Mouse (Mus musculus) liver, embryonic 12.5 days (tissue): ENCODE measurements around the gene Tacc3. TPM values are rescaled to one million over a fixed set of nuclear protein-coding genes. Genes with fewer than 3 reads are reported as not detected.

ENCODE experiments used
- ATAC-seq: fragments of 200-750 bp; cut with Nextera tagmentation; 2 replicates; pipeline ENCODE4 v1.8.0; 2017; ENCODE audit warnings: moderate number of reproducible peaks, mild to moderate bottlenecking, moderate library complexity
- H3K27ac ChIP-seq: fragments of 300-500 bp; sonication (generic); 2 replicates; pipeline ENCODE4 v1.5.1; 2016; ENCODE audit warnings: mild to moderate bottlenecking
- H3K27me3 ChIP-seq: fragments of 300-500 bp; sonication (generic); replicated peaks from 2 replicates; pipeline ENCODE4 v1.6.1; 2016; ENCODE audit warnings: mild to moderate bottlenecking, moderate library complexity
- H3K36me3 ChIP-seq: fragments of 300-500 bp; sonication (generic); 2 replicates; pipeline ENCODE4 v1.6.1; 2016; ENCODE audit warnings: mild to moderate bottlenecking, moderate library complexity
- H3K4me1 ChIP-seq: fragments of 300-500 bp; sonication (generic); 2 replicates; pipeline ENCODE4 v1.6.1; 2016
- H3K4me2 ChIP-seq: fragments of 300-500 bp; sonication (generic); 2 replicates; pipeline ENCODE4 v1.6.1; 2016; ENCODE audit warnings: mild to moderate bottlenecking, moderate library complexity
- H3K4me3 ChIP-seq: fragments of 300-500 bp; sonication (generic); 2 replicates; pipeline ENCODE4 v1.5.1; 2016; ENCODE audit warnings: mild to moderate bottlenecking, moderate library complexity
- H3K9ac ChIP-seq: fragments of 300-500 bp; sonication (generic); 2 replicates; pipeline ENCODE4 v1.6.1; 2016; ENCODE audit warnings: mild to moderate bottlenecking, moderate library complexity
- H3K9me3 ChIP-seq: fragments of 300-500 bp; sonication (generic); replicated peaks from 2 replicates; pipeline ENCODE4 v1.6.1; 2016; ENCODE audit warnings: mild to moderate bottlenecking, moderate library complexity
- WGBS: fragments of 180-500 bp; shearing (Covaris S2); methylation state at CpG from one replicate; pipeline ENCODE4 v1.1.7; 2016; ENCODE audit not compliant: insufficient replicate concordance; 5-methylcytosine and 5-hydroxymethylcytosine counted together
- polyA plus RNA-seq: library from polyadenylated mRNA; unstranded; fragments of >200 nt; fragmentation: Nextera tagmentation; extraction: Ambion mirVana; gene quantifications from 2 replicates; pipeline ENCODE4 v1.2.1, GENCODE M21; 2016

The Tacc3 gene
- polyA plus RNA-seq, 1 experiment from 2014 or later: 199 TPM

- Histone ChIP-seq H3K27me3 (peaks cover 72% of the 10 kb centered on the region), H3K9ac (no peak overlapping the region)
- 55% methylated on average over 5 of the region's 5 CpGs for WGBS
Measured at GRCm38 (mm10) chr5:33718460-33718859, 60.5 kb downstream of the Tacc3 start.

DNA sequence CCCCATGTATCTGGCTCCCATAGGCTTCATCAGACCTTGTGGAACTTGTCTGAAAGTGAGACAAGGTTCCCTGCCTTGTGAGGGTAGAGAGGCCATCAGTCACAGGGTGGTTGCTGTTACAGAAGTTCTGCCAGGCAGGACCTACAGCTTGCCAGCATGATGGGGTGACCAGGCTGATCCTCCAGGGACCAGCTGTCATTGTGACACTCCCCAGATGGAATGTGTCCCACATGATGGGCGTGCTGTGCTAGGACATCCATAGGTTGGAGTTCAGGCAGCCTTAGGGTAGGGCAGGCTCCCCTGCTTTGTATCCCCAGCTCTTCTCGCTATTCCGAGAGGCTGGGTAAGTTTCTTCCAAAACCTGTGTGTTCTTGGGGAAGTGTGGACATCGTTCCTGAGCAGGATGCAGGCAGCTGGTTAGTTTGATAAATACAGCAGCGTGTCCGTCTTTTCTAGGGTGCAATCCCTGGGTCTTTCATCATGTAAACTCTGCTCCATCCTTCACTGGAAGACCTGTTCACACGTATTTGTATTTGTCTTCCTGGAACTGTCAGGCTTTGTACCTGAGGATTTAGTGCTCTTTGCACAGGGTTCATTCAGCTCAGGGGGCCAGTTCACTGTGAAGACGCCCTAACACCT is 63.0 kb downstream of the Tacc3 start:
- H3K27ac ChIP-seq: no peak overlapping the region
- ATAC-seq: no peak
- peak overlapping the region; percentile 64 for H3K4me3 ChIP-seq
- 8% methylated on average over 8 of the region's 8 CpGs for WGBS
- H3K4me2 ChIP-seq: peak overlapping the region; percentile 82
- H3K4me1 ChIP-seq: peaks cover 44% of the 10 kb centered on the region
- no peaks in the 10 kb centered on the region for H3K36me3 ChIP-seq
- peaks cover 81% of the 10 kb centered on the region for H3K27me3 ChIP-seq
- no peaks in the 10 kb centered on the region for H3K9me3 ChIP-seq
- H3K9ac ChIP-seq: no peak overlapping the region

More at GRCm38 (mm10) chr5:33718460-33718859, 60.5 kb downstream of the Tacc3 start:
- Histone ChIP-seq H3K4me2 (no peak overlapping the region), H3K27ac (no peak overlapping the region), H3K4me1 (peaks cover 36% of the 10 kb centered on the region), H3K4me3 (no peak overlapping the region), H3K9me3 (no peaks in the 10 kb centered on the region), H3K36me3 (no peaks in the 10 kb centered on the region)
- no peak for ATAC-seq

DNA sequence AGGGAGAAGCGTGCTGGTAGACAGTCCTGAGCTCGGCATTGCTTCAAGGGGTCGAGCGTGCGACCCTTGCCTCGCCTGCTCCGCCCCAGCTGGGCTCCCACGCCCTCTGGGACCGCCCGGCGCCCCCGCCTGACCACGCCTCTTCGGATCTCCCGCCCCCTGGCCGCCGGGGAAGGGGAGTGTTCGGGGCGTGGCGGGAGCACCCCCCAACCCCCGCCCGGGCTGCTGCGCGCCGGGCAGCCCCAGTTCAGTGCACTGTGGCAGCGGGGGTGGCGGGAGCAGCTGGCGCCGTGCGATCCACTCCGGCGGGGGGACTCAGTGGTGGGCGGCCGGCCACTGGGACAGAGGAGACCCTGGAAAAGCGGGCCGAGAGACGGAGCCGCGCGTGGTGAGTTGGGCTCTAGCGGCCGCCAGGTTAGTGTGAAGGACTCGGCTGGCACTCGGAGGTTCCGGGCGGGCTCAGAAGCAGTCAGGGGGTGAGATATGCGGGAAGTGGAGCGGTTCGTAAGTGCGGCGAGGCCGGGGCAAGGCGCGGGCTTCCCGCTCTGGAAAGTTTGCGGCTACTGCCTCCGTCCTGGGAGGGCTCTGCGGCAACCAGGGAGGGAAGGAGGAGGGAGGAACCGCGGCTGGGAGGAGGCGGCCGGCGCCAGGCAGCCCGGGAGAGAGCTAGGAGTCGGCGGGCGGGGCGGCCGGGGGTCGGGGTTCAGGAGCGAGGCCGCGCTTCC is 63.8 kb downstream of the Tacc3 start, which contains the start of gene Fgfr3:
Gene Fgfr3 (plus strand): TSS at position 134 of the 725 bp plus-strand sequence.
- Histone ChIP-seq H3K36me3 (no peaks in the 10 kb centered on the region), H3K4me1 (peaks cover 48% of the 10 kb centered on the region), H3K4me2 (peak within 1 kb of the TSS; percentile 82), H3K9me3 (no peaks in the 10 kb centered on the region), H3K9ac (peak within 1 kb of the TSS; percentile 66), H3K27me3 (peaks cover 89% of the 10 kb centered on the region), H3K4me3 (peak within 1 kb of the TSS; percentile 64), H3K27ac (peak within 1 kb of the TSS; percentile 25)
- ATAC-seq: peak; percentile 66
- WGBS: under 1% methylated on average over 61 of the region's 73 CpGs

GRCm38 (mm10) chr5:33722266-33723018 is 64.5 kb downstream of the Tacc3 start:
- peak overlapping the region; percentile 6; the same call in 1 of the 2 replicates for H3K27ac ChIP-seq
- peaks cover 48% of the 10 kb centered on the region for H3K4me1 ChIP-seq
- peak overlapping the region; percentile 64 for H3K4me3 ChIP-seq
- WGBS: 1% methylated on average over 53 of the region's 53 CpGs
- H3K9ac ChIP-seq: peak overlapping the region; percentile 66
- no peaks in the 10 kb centered on the region for H3K9me3 ChIP-seq
- ATAC-seq: no peak; the same call in 1 of the 2 replicates
- H3K4me2 ChIP-seq: peak overlapping the region; percentile 82
- peaks cover 1% of the 10 kb centered on the region; the same call in 1 of the 2 replicates for H3K36me3 ChIP-seq
- H3K27me3 ChIP-seq: peaks cover 90% of the 10 kb centered on the region

DNA sequence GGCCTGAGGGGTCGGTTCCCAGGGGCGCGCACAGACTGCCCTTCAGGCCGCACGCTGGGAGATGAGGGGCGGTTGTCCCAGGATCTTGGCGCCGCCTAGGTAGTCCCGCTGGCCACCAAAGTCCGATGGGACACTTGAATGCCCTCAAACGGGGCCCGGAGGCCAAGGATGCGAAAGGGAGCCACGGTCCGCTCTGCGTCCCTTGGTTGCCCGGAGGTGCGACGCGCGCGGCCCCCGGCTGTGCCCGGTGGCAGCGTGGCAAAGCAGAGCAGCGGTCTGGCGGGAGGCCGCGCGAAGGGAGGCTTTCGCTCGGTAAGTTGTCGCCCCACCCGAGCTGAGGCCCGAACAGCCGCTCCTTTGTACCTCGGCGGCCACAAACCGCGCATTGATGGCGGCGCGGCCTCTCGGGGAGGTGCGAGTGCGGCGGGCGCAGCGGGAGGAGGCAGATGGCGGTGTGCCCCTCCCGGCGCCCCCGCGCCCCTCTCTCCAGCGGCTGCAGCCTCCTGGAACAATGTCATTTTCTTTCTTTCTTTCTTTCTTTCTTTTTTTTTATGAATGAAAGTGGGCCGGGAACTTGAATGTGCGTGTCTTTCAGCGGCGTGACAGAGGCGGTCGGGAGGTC is 65.2 kb downstream of the Tacc3 start:
- WGBS: under 1% methylated on average over 61 of the region's 61 CpGs

GRCm38 (mm10) chr5:33723641-33724465 is 65.9 kb downstream of the Tacc3 start:
- no peaks in the 10 kb centered on the region for H3K9me3 ChIP-seq
- H3K27me3 ChIP-seq: peaks cover 80% of the 10 kb centered on the region
- ATAC-seq: no peak
- peak overlapping the region; percentile 82 for H3K4me2 ChIP-seq
- 0 out of 2 replicates have a peak overlapping the region, but pooled peaks have one; percentile 10 for H3K9ac ChIP-seq
- WGBS: 13% methylated on average over 36 of the region's 36 CpGs
- H3K36me3 ChIP-seq: peaks cover 6% of the 10 kb centered on the region; the same call in 1 of the 2 replicates
- peaks cover 48% of the 10 kb centered on the region for H3K4me1 ChIP-seq
- H3K27ac ChIP-seq: no peak overlapping the region
- peak overlapping the region; percentile 64 for H3K4me3 ChIP-seq

More for the DNA sequence above, 65.2 kb downstream of the Tacc3 start:
- no peak for ATAC-seq
- Histone ChIP-seq H3K27ac (no peak overlapping the region), H3K4me1 (peaks cover 48% of the 10 kb centered on the region), H3K27me3 (peaks cover 87% of the 10 kb centered on the region), H3K36me3 (peaks cover 6% of the 10 kb centered on the region; the same call in 1 of the 2 replicates), H3K4me2 (peak overlapping the region; percentile 82), H3K9ac (peak overlapping the region; percentile 10; the same call in 1 of the 2 replicates), H3K9me3 (no peaks in the 10 kb centered on the region), H3K4me3 (peak overlapping the region; percentile 64)

GRCm38 (mm10) chr5:33726081-33726647 is 68.2 kb downstream of the Tacc3 start:
- Histone ChIP-seq H3K9ac (no peak overlapping the region), H3K27ac (no peak overlapping the region), H3K4me1 (peaks cover 35% of the 10 kb centered on the region), H3K4me2 (no peak overlapping the region), H3K9me3 (no peaks in the 10 kb centered on the region), H3K27me3 (peaks cover 65% of the 10 kb centered on the region), H3K4me3 (no peak overlapping the region), H3K36me3 (peaks cover 10% of the 10 kb centered on the region; the same call in 1 of the 2 replicates)
- WGBS: 80% methylated on average over 7 of the region's 7 CpGs
- no peak for ATAC-seq

- Histone ChIP-seq H3K27ac (no peak overlapping the region), H3K4me2 (no peak overlapping the region), H3K27me3 (peaks cover 58% of the 10 kb centered on the region), H3K36me3 (peaks cover 15% of the 10 kb centered on the region), H3K4me3 (no peak overlapping the region), H3K9ac (no peak overlapping the region), H3K9me3 (no peaks in the 10 kb centered on the region), H3K4me1 (peaks cover 28% of the 10 kb centered on the region)
- WGBS: 46% methylated on average over 1 of the region's 1 CpGs
- no peak for ATAC-seq
Measured at GRCm38 (mm10) chr5:33726891-33727290, 69.0 kb downstream of the Tacc3 start.
